Mouse (Mus musculus) cerebellum, adult 9-11 months (tissue): ENCODE data around the gene Cd37.

ENCODE experiments used
- DNase-seq: peaks from one replicate; pipeline ENCODE4 v3.0.0; 2022

Cd37 gene

DNA sequence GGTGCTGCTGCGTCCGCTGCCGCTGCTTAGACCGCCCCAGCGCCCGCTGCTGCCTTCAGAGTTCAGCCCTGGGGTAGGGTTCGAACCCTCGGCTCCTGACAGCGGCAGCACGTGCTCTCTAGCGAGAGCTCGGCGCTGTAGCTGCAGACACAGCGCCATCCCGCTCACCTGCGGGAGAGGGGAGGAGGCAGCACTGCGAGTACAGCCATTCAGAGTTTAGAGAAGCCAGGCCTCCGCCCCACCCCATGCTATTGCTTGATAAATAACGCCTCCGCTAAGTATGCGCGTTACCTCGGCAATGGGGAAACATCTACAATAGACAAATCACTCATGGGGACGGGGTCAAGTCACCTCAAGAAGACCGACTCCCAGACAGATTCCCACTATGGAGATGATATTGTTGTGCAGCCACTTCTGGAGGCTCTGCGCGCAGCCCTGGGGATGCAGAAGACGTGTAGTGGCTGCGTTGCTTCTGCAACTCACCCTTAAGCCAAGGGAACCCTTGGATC is 4.5 kb downstream of the Cd37 start:
- DNase-seq, result no peak

DNA sequence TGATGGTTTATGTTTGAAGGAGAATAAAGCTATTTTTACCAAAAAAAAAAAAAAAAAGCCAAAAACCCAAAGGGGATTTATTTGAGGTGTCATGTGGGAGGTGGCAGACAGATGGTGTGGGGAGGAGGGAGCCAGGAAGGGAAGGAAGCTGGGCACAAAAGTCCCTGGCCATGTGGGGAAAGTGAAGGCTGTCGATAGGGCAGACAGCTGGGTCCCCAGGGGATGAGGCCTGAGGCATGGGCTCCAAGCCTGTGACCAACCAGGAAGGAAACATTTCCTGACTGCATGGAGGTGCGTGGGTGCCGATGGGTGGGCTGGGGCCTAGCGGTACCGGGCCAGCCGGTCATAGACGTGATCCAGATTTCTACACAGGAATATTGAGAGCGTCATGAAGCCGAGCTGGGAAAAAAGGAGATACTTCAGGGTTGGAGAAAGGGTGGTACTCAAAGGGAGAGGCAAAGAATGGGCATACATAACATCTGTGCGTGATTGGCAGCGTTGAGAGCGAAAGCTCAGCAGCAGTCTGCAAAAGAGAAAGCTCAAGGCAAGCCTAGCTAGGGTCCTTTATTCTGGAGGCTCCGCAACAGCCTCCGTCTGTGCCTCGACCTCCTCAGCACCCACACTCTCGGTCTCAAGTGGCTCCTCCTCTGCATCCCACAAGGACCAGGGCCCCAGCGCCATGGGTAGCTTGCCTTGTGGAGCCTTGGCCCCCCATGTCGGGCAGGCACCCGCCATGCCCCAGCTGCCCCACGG is 5.2 kb downstream of the Cd37 start:
- DNase-seq, result peak; percentile 32

DNA sequence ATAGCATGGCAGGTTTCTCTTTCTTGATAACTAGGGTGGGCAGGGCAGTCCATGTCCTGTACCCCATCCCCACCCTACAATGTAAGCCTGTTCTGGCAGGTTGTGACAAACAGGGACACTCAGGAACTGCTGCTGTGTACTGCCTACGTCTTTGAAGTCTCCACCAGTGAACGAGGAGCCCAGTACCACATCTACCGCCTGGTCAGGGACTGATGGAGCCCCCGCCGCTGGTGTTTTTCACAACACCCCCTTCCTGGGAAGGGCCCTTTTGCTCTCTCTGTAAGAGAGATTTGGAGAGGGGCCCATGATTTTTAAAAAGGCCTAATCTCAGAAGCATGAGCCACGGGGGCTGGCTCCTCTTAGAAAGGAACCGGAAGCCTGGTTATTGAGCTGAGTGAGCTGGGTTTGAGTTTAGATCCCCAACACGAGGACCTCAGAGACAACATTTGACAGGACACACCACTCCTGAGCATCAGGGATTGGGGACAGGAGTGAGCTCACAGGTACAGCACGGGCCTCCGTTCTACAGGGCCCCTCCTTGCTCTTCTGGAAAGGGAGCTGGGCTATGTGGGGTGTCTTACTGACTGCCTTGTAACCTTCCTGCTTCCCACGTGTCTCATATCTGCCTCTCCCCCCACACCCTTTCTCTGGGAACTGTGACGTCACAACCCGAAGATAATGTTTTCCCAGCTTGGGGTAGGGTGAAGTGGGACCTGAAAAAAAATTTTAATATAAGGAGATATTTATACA is 6.0 kb downstream of the Cd37 start:
- DNase-seq, result no peak

DNA sequence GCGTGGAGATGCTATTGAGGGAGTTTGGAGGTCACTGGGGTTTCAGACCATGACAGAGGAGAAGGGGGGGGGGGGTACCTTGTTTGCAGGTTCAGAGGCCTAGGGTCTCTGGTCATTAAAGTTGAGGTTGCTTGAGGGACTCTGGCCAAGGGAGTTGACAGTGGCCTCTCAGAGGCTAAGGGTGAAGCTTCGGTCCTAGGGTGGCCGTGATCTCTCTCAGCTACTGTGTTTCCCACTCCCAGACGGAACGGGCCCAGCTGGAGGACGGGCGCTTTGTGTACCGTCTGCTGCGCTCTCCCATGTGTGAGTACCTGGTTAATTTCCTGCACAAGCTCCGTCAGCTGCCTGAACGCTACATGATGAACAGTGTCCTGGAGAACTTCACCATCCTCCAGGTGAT is 7.0 kb downstream of the Cd37 start:
- no peak for DNase-seq

DNA sequence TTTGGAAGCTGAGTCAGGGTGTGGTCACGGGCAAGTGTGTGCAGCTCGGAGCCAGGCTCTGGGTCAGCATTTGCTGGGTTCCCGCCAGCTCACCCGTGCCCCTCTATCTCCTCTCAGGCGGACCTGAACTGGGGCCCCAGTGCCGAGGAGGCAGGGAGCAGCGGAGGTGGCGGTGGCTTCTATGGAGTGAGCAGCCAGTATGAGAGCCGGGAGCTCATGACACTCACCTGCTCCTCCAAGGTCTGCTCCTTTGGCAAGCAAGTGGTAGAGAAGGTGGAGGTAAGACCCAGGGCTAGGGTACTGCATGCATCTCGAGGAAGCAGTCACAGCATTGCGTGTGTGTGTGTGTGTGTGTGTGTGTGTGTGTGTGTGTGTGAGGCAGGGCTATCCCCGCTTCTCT is 7.7 kb downstream of the Cd37 start:
- no peak for DNase-seq

DNA sequence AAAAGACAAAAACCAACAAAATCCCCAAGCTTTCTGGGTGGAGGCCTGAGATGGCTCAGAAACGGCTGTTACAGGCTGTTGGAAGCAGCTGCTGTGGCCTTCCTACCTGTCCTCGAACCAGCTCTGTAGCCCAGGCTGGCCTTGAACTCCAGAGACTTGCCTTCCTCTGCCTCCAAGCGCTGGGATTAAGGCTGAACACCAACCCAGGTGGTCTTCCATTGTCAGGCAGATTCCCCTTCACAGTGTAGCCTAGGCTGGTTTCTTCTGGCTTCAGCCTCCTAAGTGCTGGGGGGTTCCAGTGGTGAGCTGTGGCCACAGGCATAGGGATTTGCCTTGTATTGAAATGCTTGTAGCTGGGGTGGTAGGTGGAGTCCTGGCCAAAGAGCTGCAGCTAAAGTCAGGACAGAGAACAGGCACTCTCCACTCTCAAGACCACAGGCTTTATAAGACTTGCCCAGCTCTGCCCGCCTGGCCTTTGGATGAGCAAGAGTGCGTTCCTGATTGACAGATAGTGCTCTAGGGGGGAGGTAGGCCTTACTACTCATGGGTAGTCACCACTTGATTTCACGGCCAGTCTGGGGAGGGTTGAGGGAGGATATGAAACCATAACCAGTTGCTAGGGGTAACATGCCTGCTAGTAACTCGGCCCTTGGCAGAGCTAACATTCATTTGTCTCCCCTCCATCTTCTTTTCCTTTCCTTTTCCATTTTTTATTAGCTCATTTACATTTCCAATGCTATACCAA is 9.3 kb downstream of the Cd37 start:
- DNase-seq, result no peak

DNA sequence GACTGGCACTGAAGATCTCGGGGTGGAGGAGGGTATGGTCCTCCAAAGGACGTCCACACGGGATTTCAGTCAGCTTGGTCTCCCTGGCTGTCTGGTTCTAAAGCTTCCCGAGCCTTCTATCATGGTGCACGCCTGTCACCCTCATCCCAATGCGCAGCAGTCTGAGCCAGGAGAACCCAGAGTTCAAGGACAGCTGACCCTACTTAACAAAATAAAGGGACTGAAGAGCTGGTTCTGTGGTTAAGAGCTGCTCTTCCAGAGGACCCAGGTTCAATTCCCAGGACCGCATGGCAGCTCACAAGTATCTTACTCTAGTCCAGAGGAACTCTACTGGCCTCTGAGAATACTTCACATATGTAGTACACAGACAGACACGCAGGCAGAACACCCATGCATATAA is 9.9 kb downstream of the Cd37 start:
- no peak for DNase-seq

DNA sequence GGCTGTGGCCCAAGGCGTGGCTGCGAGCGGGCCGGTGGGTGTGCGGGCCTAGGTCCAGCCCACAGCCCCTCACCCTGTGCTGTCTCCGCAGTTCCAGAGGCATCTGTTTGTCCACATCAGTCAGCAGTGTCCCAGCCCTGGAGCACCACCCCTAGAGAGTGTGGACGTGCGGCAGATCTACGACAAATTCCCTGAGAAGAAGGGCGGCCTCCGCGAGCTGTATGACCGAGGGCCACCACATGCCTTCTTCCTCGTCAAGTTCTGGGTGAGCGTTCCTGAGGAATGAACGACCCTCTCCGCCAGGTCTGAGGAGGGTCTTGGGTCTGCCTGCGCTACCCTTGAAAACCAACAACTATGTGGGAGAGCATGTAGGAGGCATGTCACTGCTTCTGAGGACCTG is 10.4 kb downstream of the Cd37 start:
- DNase-seq, result no peak

DNA sequence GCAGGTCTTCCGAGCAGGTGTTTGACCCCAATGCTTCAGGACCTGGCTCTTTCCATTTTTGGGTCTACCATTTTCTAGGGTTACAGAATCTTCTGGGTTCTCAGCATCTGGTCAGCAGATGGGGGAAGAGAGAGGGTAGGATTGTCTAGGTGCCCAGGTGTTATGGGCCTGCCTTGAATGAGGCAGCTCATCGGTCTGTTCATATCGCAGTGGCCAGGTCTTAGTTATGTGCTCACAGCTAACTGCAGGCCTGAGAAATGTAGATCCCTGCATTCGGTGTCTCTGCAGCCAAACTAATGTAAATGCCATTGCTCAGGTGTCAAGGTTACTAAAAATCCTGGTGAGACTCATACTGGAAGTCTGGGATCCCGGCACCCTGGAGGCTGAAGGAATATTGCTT is 12.5 kb downstream of the Cd37 start:
- DNase-seq, result no peak

DNA sequence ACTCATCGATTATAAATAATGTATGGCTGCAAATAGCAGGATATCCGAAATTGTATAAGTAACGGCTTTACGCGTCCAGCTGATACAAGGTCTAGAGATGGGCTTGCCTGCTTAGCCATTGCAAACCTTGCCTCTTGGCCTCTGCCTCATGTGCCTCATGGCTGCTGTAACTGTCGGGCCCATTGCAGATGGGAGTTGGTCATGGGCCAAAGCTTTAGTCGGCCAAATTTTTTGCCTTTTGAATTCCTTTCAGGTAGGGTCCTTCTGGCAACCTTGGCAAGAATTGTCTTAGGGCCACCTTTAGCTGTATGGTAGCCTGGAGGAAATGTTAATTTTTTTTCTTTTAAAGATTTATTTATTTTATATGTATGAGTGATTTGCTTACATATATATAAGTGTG is 14.1 kb downstream of the Cd37 start:
- DNase-seq, result no peak

DNA sequence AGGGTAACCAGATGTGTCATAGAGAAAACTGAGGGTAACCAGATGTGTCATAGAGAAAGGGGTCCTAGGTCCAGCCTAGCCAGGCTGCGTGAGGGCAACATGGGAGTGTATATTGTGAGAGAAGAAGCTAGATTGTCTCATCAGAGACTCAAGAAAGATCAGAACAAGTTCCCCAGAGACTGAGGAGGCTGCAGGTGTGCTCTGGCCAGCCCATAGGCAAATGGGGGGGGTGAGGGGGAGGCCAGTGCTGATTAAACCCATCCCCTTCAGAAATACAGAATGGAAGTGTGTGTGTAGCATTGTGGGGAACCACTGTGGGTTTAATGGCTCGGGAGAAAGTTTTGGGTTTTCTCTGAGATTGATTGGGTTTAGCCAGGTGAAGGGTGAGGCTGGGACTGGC is 17.2 kb downstream of the Cd37 start:
- no peak for DNase-seq

DNA sequence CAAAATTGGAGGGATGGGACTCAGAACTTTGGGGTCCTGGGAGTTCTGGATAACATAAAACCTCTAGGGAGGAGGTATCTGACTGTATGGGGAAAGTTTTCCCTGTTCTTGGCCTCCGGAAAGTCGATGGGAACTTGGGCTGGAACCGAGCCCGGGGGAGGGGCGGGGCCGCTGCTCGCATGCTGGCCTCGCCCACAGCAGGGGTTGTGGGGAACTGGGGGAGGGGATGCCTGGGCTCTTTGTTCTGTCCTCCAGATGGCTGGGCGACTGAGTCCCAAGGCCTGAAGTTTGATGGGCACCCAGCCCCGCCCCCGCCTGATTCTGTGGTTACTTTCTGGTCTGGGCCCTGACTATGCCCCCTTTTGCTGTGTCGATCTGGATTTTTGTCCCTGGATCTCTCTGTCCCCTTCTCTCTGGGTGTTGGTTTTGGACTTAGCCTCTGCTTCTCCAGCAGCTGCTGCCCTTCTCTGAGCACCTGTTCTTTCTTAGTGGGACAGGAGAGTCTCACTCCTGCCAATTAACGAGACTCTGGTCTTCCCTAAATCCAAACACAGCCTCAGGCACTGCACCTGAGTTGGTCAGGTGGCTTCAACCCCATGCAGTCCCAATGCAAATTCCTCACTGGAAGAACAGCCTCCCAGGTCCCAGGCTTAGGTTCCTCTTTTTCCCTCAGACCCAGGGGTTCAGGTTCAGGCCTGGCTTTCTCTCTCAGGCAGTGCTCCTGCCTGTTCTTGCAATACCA is 22.3 kb downstream of the Cd37 start:
- no peak for DNase-seq

DNA sequence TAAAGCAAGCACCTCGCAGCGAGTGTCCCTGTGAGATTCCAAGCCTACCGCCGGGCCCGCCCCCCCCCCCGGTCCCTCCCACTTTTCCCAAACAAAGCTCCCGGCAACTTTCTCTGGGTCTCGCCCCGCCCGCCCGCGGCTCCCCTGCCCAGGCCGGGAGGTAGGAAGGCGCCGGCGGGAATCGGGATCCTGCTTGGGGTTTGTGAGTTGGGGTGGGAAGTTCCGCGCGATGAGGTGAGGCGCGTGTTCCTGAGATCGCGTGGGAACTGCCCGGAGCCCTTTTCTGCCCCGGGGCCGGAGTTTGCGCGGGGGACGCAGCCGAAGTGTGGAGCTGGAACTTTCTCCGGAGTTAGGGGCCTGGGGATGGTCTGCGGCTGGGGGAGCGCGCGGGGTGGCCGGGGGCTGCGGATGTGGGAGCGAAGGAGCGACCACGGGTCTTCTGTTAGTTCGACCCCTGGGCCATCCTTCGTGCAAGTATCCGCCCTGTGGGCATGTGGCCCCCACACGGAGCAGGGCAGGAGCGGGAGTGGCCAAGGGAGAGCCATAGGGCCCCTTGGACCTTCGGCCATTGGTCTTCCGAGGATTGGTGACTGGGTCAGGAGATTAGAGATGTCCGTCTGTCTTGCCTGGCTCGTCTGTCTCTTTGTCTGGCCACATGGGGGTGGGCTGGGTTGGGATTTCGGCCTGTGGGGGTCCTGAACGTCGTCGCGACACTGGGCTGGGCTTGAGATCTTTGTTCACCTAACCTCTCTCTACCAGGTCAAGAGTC is 23.1 kb downstream of the Cd37 start, which contains the start of gene Tead2:
Tead2 (plus strand) TSS at position 81 of the 769 bp plus-strand sequence.
- no peak for DNase-seq

DNA sequence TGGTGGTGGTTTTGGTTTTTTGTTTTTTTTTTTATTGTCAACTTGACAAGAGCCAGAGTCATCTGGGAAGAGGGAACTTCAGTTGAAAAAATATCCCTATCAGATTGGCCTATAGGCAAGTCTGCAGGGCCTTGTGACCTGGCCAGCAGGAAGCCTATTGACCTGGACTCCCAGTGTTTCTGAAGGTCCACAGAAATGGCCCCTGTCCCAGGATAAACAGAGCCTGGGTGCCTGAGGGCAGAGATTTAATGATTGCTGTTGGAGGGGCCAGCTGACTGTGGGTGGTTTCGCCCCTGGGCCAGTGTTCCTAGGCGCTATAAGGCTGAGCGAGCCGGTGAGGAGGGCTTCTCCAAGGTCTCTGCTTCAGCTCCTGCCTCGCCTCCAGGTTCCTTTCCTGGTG is 25.2 kb downstream of the Cd37 start:
- DNase-seq, result no peak

DNA sequence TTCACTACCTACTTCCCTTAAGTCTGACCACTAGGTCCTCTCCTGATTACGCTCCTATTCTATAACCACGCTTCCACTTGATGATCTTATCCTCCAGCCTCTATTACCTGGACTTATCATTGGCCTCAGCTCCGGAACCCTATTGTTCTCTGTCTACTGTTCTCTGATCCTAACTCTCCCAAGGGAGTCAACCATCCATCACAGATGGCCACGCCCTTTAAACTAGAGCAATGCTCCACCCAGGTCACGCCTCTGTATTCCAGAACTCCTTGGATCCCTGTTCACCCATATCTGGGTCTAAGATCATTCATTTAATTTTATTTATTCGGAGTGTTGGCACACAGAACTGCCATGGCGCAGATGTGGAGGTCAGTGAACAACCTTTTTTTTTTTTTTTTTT is 26.6 kb downstream of the Cd37 start:
- no peak for DNase-seq

DNA sequence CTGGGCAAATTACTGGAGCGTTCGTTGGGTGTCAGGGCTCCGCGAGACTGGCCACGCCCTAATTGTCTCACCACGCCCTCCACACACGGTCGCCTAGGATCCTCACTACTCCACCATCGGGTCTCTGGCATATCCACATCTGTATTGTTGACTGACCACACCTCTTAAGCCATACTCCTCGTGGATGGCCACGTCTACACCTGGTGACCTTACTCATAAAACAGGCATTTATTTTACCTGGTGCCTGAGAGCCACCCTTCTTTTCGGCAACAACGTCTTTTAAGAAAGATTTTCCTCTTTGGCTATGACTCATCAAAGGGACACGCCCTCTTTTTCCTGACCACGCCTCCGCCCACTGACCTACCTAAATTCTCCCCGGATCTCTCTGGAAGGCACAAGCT is 27.1 kb downstream of the Cd37 start, which contains the start of gene Dkkl1:
Dkkl1 (minus strand) TSS at position 297 of the 401 bp plus-strand sequence.
- DNase-seq, result no peak

DNA sequence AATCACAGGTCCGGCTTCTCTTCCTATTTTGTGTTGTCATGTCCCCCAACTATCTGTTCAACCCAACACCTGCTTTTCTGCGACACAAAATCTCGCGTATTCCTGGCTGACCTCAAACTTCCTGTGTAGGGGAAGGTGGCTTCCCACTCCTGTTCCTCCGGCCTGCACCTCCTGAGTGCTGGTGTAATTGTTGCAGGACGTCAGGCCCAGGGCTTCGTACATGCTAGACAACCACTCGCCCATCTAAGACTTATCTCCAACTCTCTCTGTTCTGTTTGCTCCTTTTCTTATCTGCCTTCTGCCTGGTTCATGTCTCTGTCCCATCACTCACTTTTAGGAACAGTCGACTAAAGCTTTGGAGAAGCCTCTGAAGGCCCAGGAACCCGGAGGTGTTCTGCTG is 27.8 kb downstream of the Cd37 start:
- DNase-seq, result no peak

DNA sequence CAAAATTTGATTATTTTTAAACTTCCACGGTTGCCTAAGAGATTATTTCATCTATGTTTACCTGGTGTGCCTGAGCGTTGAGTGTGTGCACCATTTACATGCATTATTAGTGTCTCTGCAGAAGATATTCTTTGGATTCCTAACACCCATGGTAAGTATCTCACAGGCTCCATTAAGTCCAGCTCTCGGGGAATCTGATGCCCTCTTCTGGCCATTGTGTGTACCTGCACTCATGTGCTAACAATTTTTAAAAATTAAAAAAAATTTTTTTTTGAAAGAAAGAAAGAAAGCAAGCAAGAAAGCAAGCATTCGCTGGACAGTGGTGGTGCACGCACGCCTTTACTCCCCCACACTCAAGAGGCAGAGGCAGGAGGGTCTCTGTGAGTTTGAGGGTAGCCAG is 30.7 kb downstream of the Cd37 start:
- no peak for DNase-seq

DNA sequence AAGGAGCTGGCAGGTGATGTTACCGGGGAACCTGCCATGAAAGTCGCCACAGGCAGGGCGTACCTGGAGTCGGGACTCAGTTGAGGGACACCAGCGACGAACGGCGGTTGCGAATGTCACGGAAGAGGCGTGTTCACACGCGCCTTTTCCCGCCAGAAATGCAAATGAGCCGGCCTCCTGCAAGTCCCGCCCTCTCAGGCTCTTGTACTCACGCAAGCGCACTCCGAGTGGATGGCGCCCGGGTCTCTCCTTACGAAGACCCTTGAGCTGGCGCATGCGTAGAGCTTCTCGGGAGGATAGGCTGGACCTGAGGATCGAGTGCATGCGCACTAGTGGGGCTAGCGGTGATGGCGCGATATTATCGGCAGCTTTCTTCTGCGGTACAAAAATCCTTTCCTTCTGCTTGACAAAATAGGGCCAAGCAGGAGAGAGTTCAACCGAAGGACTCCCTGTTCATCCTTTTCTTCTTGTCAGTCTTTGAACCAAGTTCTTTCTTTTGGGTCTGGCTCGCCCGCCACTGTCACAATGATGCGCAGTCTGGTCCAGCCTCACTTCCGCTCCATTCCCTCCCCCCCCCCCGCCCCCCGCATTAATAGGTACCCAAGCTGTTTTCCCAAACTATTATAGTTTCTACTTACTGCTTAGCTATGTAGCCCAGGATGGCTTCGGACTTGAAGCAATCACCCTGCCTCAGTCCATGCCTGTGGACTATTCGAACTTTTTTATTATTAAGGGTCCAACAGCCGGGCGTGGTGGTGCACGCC is 34.4 kb downstream of the Cd37 start, which contains the start of gene Ccdc155:
Ccdc155 (minus strand) TSS at position 513 of the 764 bp plus-strand sequence.
- peak; percentile 97 for DNase-seq

DNA sequence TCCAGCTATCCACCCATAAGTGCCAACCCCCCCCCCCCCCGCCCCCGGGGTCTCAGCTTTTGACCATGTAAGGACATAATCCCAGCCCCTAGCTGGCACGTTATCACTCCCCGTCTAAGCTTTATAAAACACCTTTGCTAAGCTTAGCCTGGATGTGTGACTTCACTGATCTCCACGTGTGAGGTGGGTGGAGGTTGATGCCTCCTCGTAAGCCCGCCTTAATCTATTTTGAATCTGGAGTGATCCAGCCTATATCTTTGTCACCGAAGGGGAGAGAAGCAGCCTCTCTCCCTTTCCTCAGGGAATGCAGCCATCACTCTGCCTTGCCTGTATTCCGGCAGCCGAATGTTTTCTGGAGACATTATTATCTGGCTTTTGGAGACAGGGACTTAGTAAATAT is 36.3 kb downstream of the Cd37 start:
- no peak for DNase-seq

DNA sequence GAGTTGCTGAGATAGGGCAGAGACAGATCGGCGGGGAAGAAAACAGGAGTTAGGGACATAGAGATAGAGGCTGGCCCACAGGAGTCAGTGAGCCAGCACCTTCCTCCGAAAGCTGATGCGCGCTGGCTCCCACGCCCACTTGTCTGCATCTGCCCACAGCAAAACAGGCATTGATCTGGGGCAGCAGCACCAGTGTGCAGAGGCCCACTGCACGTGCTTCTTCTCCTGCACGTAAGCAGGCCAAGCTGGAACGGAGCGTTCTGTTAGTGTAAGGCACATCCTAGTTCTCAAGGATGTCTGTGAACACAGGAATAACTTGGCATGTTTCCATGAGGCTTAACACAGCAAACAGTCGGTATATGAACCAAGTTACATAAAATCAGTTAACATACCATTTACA is 40.0 kb downstream of the Cd37 start:
- DNase-seq, result peak; percentile 57
